Mouse (Mus musculus) CH12.LX (cell line): ENCODE data around the gene Gnaz.
A peak's percentile ranks its signal among the peaks of the same experiment; 100 is the strongest.

Source experiments
- CHD2 ChIP-seq: IDR thresholded peaks from 2 replicates; pipeline ENCODE4 v1.6.1; 2011; ENCODE audit warnings: low read length, improper control_type of control experiment
- CTCF ChIP-seq, 2 experiments: IDR thresholded peaks in 1 of 2; conservative IDR thresholded peaks in 1 of 2; 2 replicates each; pipeline ENCODE4 v1.5.1; 2011 to 2012; ENCODE audit warnings: low read depth in 2 of 2, low read length in 2 of 2, improper control_type of control experiment in 1 of 2, inconsistent platforms in 1 of 2, mild to moderate bottlenecking in 1 of 2, moderate library complexity in 1 of 2
- EP300 ChIP-seq: IDR thresholded peaks from 2 replicates; pipeline ENCODE4 v1.6.1; 2011; ENCODE audit warnings: low read length, improper control_type of control experiment
- POLR2A ChIP-seq: IDR thresholded peaks from 2 replicates; pipeline ENCODE4 v1.6.1; 2011; ENCODE audit warnings: low read depth, mild to moderate bottlenecking, improper control_type of control experiment, low read length
- RAD21 ChIP-seq: IDR thresholded peaks from 2 replicates; pipeline ENCODE4 v1.6.1; 2011; ENCODE audit warnings: low read depth, mild to moderate bottlenecking, low read length, improper control_type of control experiment, moderate library complexity
- TBP ChIP-seq: conservative IDR thresholded peaks from 2 replicates; pipeline ENCODE4 v1.6.1; 2011; ENCODE audit warnings: low read depth, low read length, improper control_type of control experiment

GRCm38 (mm10) chr10:74929578-74929977 is 37.4 kb upstream of the Gnaz start:
- no peak for TF ChIP-seq EP300
- TF ChIP-seq TBP, result no peak
- TF ChIP-seq POLR2A, result no peak
- TF ChIP-seq CHD2, result no peak
- TF ChIP-seq CTCF (conservative IDR thresholded peaks at IDR 0.05 in 1 of 2, IDR thresholded peaks at IDR 0.05 in 1 of 2; ENCODE audit: low read depth in 2 of 2, low read length in 2 of 2), result peak; percentile 34 to 78
- TF ChIP-seq RAD21, result peak; percentile 38
